Mouse (Mus musculus): ENCODE measurements around the gene Mrps10.
"Not testable (repeated sequence)": the region's sequence is repeated elsewhere in the genome, so short reads cannot be mapped to it uniquely, and the experiment has no call there.

The Mrps10 gene

GRCm38 (mm10) chr17:47381917-47382316, 13.2 kb downstream of the Mrps10 start:
- DNase-seq (ENCODE audit: low spot score), result no peak

DNA sequence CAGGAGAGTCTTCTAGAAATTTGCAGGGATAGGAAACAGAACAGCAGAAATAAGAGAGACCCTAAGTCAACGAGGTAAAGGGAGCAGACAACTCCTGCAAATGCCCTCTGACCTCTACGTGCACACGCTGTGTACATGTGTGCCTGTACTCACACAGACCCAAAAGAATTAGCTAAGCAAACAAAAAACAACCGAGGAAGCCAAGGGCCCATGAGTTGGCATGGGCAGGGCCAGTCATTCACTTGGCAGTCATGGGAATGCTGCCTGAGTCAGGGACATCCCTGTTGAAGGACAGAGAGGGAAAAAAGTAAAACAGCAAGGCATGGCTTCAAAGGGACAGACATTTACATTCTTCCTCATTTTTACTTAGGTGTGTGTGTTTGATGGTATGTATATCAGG, 14.6 kb downstream of the Mrps10 start:
- no peak for DNase-seq (ENCODE audit: low spot score)

DNA sequence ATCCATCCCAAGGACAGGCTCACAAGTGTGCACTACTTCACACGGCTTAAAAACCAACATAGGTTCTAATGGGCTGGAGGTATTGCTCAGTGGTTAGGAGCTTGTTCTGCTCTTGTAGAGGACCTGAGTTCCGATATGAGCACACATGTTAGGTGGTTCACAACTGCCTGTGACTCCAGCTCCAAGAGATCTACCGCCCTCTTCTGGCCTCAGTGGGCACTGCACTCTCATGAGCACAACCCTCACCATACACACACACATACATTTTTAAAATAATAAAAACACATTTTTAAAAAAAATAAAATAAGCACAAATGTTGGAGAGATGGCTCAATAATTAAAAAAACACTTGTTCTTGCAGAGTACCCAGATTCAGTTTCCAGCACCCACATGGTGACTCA, 15.4 kb downstream of the Mrps10 start:
- DNase-seq (ENCODE audit: low spot score), result no peak

DNA sequence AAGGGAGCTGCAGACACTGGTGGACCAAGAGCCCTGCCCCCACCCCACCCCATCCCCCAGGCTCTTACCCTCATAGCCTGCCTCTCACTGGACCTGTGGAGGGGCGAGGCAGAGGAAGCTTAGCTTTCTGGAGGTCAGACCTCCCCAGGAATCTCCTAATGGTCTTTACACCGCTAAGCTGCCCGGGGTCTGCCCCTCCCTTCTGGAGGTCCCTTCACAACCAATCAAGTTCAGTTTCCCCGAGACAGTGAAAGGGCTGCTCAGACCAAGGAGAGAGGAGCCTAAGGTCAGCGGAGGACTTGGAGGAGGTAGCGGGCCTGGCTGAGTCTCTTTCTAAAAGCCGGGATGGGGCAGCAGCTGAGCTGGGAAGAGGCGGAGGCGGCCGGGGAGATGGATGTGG, 16.5 kb downstream of the Mrps10 start, which contains the start of gene Guca1b:
Gene Guca1b, plus strand, starts transcription at position 249 of the 400 bp plus-strand sequence.
- DNase-seq (ENCODE audit: low spot score), result no peak

GRCm38 (mm10) chr17:47386649-47387048, 18.0 kb downstream of the Mrps10 start:
- no peak for DNase-seq (ENCODE audit: low spot score)

DNA sequence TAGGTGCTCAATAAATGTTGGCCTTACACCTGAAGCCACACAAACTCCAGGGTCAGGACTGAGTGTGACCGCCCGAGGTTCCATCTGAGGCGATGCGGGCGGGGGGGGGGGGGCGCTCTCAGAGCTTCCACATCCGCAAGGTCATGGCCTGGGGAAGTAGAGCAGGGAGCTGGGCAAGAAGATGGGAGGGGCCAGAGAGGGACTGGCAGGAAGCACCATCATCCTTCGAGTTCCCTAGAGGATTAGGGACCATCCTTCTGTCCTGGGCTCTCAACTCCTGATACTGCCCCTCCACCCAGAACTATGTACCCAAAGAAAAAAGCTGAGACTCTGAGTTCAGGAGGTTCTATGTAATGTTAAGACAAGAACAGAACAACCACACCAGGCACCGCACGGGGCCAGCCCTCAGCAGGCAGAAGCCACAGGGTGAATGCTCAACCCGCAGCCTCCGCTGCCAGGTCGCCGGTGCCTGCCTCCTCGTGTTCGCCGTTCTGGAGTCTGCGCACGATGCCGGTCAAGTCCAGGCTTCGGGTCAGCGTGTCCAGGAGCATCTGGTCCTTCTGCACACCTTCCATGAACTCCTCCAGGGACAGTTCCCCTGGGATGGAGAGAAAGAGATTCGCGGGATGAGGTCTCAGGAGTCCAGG, 25.7 kb downstream of the Mrps10 start:
- no peak for DNase-seq (ENCODE audit: low spot score)

DNA sequence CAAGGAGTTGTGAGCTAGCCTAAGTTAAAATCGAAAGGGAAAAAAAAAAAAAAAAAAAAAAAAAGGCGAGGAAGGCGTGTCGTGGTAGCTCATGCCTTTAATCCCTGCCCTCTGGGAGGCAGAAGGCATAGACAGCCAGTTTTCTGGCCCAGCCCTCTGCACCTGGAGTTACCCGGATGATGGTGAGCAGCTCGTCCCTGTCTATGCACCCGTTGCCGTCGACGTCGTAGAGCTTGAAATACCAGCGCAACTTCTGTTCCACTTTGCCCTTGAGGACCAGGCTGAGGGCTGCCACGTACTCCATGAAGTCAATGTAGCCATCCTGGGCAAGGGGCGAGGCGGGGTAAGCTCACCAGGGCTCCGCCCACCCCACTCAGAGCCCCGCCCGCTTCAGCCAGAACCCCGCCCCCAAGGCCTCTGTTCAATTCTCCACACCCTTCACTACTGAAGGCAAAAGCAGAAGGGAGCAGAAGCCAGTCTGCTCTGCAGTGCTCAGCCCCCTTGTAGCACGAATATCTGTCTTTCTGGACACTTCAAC, 26.8 kb downstream of the Mrps10 start:
- no peak for DNase-seq (ENCODE audit: low spot score)

DNA sequence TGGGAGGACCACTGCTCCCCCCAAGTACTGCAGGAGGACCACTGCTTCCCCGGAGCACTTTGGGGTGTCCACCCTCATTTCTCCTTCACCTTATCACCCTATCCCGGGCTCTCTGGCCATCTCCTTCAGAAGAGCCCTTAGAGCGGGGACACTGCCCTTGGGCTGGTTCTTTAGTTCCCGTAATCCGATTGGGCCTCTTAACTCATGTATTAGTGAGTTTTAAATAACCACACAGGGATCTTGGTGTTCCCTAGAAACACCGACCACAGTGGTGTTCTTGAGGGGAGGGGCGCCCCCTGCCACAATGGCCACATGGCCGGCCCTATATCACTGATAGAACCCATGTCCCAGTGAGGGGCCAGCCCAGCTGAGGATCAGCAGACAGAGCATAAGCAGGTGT, 30.4 kb downstream of the Mrps10 start:
- no peak for DNase-seq (ENCODE audit: low spot score)

- DNase-seq (ENCODE audit: low spot score), result no peak
These were observed 31.8 kb downstream of the Mrps10 start, which contains the start of gene Guca1a for GRCm38 (mm10) chr17:47400451-47400850. Guca1a (minus strand) TSS chr17:47400584.

GRCm38 (mm10) chr17:47407717-47408557, 39.2 kb downstream of the Mrps10 start:
- no peak for DNase-seq (ENCODE audit: low spot score)

GRCm38 (mm10) chr17:47408558-47408898, 39.8 kb downstream of the Mrps10 start:
- peak; percentile 36 for DNase-seq (ENCODE audit: low spot score)

GRCm38 (mm10) chr17:47409897-47410861, 41.5 kb downstream of the Mrps10 start:
- DNase-seq (ENCODE audit: low spot score), result not testable (repeated sequence)

DNA sequence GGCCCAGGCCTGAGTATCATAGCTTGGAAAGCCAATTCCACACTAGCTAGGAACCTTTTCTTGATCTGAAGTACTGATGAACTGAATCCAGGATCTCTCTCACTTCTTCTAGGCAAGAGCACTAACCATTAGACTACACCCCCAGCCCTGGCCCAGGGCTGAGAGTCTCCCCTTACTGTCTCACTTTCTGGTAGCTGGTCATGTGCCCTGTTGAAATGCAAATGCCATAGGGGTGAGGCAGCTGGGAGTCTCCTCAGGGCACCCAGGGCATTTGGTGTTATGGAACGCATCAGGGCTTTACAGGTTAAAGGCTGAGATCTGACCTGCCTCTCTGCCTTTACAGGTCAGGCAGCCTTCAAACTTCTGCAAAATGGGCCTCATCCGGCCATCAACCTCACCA, 51.5 kb downstream of the Mrps10 start:
- DNase-seq (ENCODE audit: low spot score), result no peak

- DNase-seq (ENCODE audit: low spot score), result no peak
These were observed 52.9 kb downstream of the Mrps10 start for GRCm38 (mm10) chr17:47421566-47421965.

DNA sequence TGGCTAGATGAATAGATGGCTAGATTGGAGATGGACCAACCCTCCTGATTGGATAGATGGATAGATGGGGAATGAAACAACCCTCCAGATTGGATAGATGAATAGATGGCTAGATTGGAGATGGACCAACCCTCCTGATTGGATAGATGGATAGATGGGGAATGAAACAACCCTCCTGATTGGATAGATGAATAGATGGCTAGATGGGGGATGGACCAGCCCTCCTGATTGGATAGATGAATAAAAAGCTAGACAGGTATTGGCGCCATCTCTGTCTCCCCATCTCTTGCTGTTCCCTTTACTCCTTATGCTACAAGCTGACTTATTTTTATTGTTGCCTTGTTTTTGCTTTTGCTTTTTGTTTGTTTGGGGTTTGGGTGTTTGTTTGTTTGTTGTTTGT, 53.9 kb downstream of the Mrps10 start:
- DNase-seq (ENCODE audit: low spot score), result not testable (repeated sequence)

DNA sequence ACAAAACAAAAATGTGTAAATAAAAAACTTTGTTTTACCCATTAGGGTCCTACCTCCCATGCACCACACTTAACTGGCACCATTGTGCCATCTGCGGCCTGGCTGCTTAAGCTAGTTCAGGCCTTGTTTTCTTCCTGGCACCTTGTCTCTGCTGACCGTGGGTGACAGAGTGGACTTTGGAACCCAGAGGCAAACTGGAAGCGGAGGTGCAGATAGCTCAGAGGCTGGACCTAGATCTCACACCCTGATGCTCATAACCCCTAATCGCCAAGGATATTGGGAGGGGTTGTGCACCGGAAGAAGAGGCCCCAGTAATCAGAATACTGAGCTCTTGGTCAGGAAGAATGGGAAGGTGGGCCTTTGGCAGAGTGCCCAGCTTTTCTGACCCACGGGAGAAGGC, 55.5 kb downstream of the Mrps10 start:
- DNase-seq (ENCODE audit: low spot score), result no peak

DNA sequence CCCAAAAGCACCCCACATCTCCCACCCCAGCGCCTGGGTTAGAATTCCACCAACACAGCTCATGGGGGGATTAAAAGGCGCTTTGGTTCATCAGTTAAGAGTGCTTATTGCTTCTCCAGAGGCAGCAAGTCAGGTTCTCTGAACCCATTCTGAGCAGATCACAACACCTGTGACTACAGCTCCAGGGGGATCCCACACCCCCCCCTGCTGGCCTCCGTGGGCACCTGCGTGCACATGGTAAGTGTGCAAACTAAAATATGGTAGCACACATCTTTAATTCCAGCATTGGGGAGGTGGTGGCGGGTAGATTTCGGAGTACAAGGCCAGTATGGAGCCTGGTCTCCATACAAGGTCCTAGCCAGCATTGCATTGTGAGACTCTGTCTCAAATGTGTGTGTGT, 58.6 kb downstream of the Mrps10 start:
- no peak for DNase-seq (ENCODE audit: low spot score)

DNA sequence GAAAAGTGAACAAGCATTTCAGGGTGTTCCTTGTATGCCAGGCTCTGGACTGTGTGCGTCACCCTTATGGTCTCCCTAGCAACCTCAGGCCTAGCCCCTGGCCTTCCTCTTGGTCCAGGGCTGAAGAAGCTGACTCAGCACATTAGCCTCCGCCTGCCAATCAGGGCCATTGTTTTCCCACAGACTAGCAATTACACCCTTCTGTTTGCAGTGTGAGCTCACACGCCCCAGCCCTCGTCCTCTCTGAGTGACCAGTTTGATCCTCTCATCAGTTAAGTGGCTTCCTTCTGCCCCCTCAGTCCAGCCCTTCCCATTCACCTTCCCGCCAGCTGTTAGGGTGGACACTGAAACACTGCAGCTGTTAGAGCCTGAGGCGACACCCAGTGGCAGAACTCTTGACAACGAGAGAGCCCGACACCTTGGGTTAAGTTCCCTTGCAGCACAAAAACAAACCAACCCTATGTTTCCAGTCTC, 60.2 kb downstream of the Mrps10 start:
- no peak for DNase-seq (ENCODE audit: low spot score)

DNA sequence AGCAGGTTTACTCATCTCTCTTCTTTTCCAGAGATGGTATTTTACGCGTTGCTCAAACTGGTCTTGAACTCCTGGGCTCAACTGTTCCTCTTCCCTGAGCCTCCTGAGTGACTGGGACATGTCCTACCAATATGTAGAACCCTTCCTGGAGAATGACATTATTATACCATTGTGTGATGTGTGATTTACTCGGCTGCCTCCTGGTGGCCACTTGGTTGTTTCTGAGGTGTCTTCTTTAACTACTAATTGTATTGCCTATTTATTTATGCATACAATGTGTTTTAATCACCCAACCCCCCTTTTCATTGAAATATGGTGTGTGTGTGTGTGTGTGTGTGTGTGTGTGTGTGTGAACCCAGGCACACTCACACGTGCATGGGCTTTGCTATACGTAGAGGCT, 62.1 kb downstream of the Mrps10 start:
- no peak for DNase-seq (ENCODE audit: low spot score)

All from urinary bladder, postnatal 10 days (tissue).